Mouse (Mus musculus): ENCODE measurements around the gene Cdh24. TPM values are rescaled to one million over a fixed set of nuclear protein-coding genes. Genes with fewer than 3 reads are reported as not detected.

The Cdh24 gene
- polyA plus RNA-seq, 1 experiment from 2014 or later, result 2.1 TPM

DNA sequence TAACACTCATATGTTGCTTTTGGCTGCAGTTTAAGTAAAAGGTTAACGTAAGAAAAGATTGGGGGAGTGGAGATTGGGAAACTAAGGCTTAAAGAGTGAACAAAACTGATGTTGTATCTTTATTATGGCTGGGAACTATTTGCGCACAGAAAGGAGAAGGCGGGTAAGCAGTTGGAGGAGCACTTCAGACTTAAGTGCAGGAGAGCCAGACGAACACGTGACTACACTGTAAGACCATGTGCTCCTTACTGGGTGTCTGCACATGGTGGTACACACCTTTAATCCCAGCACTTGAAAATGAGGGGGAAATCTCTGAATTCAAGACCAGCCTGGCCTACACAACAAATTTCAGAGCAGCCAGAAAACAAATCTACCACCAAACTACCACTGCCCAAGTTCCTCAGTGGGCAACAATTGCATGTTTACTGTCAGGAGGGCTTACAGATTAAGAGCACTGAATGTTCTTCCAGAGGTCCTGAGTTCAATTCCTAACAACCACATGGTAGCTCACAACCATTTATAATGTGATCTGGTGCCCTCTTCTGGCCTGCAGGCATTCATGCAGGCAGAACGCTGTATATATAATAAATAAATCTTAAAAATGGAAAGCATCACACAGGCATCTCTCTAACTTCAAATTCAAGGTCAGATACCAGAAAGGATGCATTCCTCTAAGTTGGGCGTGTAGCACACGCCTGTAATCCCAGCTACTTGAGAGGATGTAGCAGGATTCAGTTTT, 5.9 kb upstream of the Cdh24 start:
- no peak overlapping the region for H3K9ac ChIP-seq (ENCODE audit: low read length)
- H3K4me2 ChIP-seq (ENCODE audit: low read depth, low read length), result no peak overlapping the region
- 0 out of 2 replicates have a peak, but pooled peaks have one; percentile 30 for ATAC-seq (ENCODE audit: low read depth)
- 65% methylated on average over 8 of the region's 8 CpGs for WGBS
- H3K4me1 ChIP-seq (replicated peaks; ENCODE audit: control insufficient read depth, insufficient read depth, low read length), result peaks cover 5% of the 10 kb centered on the region
- no peaks in the 10 kb centered on the region for H3K9me3 ChIP-seq (ENCODE audit: control insufficient read depth, low read length)
- H3K27ac ChIP-seq (ENCODE audit: low read length), result no peak overlapping the region
- no peak overlapping the region for H3K4me3 ChIP-seq (ENCODE audit: low read length)
- peaks cover 63% of the 10 kb centered on the region for H3K36me3 ChIP-seq (ENCODE audit: control insufficient read depth, insufficient read depth, low read length)
- H3K27me3 ChIP-seq (ENCODE audit: control insufficient read depth, insufficient read depth, low read depth, low read length), result no peaks in the 10 kb centered on the region

DNA sequence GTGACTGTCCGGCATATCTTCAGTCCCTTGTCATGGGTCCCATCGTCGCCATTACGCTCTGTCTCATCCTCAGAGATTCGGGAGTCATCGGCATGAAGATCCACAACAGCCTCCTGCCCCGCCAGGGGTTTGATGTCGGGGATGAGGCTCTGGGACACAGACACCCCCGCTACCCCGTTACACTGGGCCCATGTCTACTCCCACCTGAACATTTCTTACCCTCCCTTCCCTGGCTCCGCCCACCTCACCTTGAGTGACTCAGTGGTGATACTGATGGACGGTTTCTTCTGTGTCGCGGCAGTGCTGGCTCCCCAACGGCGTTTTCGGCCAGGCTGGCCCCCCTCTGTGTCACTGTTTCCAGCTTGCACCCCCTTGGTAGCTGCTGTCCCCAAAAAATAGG, 5.3 kb upstream of the Cdh24 start:
- Histone ChIP-seq H3K4me2 (ENCODE audit: low read depth, low read length) (no peak overlapping the region), H3K27me3 (ENCODE audit: control insufficient read depth, insufficient read depth, low read depth, low read length) (no peaks in the 10 kb centered on the region), H3K36me3 (ENCODE audit: control insufficient read depth, insufficient read depth, low read length) (peaks cover 60% of the 10 kb centered on the region), H3K9ac (ENCODE audit: low read length) (no peak overlapping the region), H3K4me3 (ENCODE audit: low read length) (no peak overlapping the region), H3K9me3 (ENCODE audit: control insufficient read depth, low read length) (no peaks in the 10 kb centered on the region), H3K4me1 (replicated peaks; ENCODE audit: control insufficient read depth, insufficient read depth, low read length) (peaks cover 5% of the 10 kb centered on the region), H3K27ac (ENCODE audit: low read length) (no peak overlapping the region)
- no peak for ATAC-seq (ENCODE audit: low read depth)
- 89% methylated on average over 17 of the region's 17 CpGs for WGBS

DNA sequence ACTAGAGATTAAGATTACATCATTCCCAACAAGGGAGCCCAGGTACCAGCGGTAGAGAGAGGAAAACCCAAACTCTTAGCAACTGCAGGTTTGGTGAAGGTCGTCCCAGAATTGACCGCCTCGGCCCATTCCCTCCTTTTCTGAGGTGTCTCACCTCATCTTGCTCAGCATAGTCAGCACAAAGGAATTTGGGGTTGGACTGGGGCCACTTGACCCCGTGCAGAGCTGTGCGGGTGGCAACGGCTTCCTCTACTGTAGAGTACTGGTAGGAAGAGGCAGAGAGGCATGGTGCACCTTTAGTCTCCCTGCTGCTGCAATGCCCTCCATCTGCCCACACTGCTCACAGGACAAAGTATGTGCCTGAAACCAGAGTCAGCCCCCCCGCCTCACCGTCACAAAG, 3.1 kb upstream of the Cdh24 start:
- ATAC-seq (ENCODE audit: low read depth), result no peak
- H3K36me3 ChIP-seq (ENCODE audit: control insufficient read depth, insufficient read depth, low read length), result peaks cover 46% of the 10 kb centered on the region

DNA sequence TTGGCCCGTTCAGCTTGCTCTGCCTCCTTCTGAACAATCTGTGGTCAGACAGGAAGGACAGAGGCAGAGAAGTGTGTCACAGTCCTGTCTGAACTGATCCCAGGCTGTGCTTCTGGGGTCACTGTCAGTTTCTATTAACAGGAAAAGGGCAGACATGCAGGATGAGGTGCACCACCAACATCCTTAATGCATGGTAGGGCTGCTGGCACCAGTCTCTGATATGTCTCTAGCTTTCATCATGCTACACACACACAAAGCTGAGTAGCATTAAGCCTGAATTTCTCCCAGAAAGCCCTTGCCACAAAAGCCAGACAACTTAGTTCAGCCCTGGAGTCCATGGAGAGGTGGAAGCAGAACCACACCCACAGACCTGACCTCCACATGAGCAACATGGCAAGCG, 1.8 kb upstream of the Cdh24 start:
- Histone ChIP-seq H3K4me2 (ENCODE audit: low read depth, low read length) (no peak overlapping the region), H3K27me3 (ENCODE audit: control insufficient read depth, insufficient read depth, low read depth, low read length) (no peaks in the 10 kb centered on the region), H3K9me3 (ENCODE audit: control insufficient read depth, low read length) (no peaks in the 10 kb centered on the region), H3K4me3 (ENCODE audit: low read length) (no peak overlapping the region), H3K36me3 (ENCODE audit: control insufficient read depth, insufficient read depth, low read length) (peaks cover 42% of the 10 kb centered on the region), H3K27ac (ENCODE audit: low read length) (no peak overlapping the region), H3K9ac (ENCODE audit: low read length) (no peak overlapping the region), H3K4me1 (replicated peaks; ENCODE audit: control insufficient read depth, insufficient read depth, low read length) (peaks cover 10% of the 10 kb centered on the region)
- 86% methylated on average over 2 of the region's 2 CpGs for whole genome bisulfite sequencing
- no peak for ATAC-seq (ENCODE audit: low read depth)

More for the DNA sequence above, 3.1 kb upstream of the Cdh24 start:
- H3K27ac ChIP-seq (ENCODE audit: low read length), result no peak overlapping the region
- no peaks in the 10 kb centered on the region for H3K9me3 ChIP-seq (ENCODE audit: control insufficient read depth, low read length)
- 75% methylated on average over 9 of the region's 9 CpGs for WGBS
- peaks cover 10% of the 10 kb centered on the region for H3K4me1 ChIP-seq (replicated peaks; ENCODE audit: control insufficient read depth, insufficient read depth, low read length)
- no peak overlapping the region for H3K4me3 ChIP-seq (ENCODE audit: low read length)
- no peak overlapping the region for H3K4me2 ChIP-seq (ENCODE audit: low read depth, low read length)
- H3K9ac ChIP-seq (ENCODE audit: low read length), result no peak overlapping the region
- H3K27me3 ChIP-seq (ENCODE audit: control insufficient read depth, insufficient read depth, low read depth, low read length), result no peaks in the 10 kb centered on the region

DNA sequence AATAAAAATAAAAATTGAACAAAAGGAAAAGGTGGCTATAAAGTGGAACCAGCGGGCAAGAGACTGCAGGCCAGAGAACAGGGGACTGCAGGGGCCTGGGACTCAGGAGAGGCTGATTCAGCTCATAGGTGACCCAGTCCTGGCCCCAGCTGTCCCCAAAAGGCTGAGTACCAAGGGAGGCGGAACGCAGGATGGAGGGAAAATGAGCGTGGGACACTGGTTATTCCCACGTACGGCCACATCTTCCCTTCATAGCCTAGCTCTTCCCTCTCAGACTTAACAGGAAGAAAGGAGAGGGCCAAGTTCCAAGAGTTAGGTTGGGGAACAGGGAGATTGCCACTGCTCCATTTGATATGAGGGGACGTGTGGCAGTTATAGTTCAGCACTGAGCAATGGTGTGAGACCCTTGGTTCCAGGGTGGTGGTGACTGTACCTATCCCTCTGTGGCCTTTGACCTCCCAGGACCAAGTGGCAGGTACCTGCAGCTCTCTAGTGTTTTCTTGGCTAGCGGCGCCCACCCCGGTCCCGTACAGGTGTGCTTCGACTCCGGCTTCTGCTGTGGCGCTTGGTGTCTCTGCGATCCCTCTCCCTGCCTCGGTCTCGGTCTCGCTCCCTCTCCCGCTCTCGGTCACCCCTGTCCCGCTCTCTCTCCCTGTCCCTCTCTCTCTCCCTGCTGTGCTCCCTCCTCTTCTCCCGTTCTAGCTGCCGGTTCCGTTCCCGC, 1.2 kb upstream of the Cdh24 start:
- no peak for ATAC-seq (ENCODE audit: low read depth)
- 78% methylated on average over 24 of the region's 25 CpGs for WGBS
- H3K36me3 ChIP-seq (ENCODE audit: control insufficient read depth, insufficient read depth, low read length), result peaks cover 41% of the 10 kb centered on the region
- no peaks in the 10 kb centered on the region for H3K9me3 ChIP-seq (ENCODE audit: control insufficient read depth, low read length)
- H3K4me1 ChIP-seq (replicated peaks; ENCODE audit: control insufficient read depth, insufficient read depth, low read length), result peaks cover 10% of the 10 kb centered on the region
- no peak overlapping the region for H3K4me2 ChIP-seq (ENCODE audit: low read depth, low read length)
- H3K27ac ChIP-seq (ENCODE audit: low read length), result no peak overlapping the region
- no peak overlapping the region for H3K4me3 ChIP-seq (ENCODE audit: low read length)
- H3K27me3 ChIP-seq (ENCODE audit: control insufficient read depth, insufficient read depth, low read depth, low read length), result no peaks in the 10 kb centered on the region
- no peak overlapping the region for H3K9ac ChIP-seq (ENCODE audit: low read length)

DNA sequence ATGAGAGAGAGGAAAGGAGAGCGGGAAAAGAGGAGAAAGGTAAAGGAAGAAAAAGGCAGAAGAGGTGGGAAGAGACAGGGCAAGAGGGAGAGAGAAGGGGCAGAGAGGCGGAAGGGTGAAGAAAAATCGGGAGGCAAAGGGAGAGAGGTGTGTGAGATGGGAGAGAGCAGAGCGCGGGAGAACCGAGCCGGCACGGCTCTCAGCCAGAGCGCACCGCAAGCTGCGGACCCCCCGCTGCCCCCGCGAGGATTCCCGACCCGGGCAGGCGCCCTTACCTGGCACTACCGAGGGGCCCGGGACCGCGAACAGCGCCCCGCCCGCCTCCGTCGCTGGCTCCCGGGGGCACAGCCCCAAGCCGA, 239 bp downstream of the Cdh24 start, which contains the start of gene Gm17606:
Gm17606 (plus strand) TSS at position 7 of the 359 bp plus-strand sequence.
- no peak; the same call in 1 of the 2 replicates for ATAC-seq (ENCODE audit: low read depth)

DNA sequence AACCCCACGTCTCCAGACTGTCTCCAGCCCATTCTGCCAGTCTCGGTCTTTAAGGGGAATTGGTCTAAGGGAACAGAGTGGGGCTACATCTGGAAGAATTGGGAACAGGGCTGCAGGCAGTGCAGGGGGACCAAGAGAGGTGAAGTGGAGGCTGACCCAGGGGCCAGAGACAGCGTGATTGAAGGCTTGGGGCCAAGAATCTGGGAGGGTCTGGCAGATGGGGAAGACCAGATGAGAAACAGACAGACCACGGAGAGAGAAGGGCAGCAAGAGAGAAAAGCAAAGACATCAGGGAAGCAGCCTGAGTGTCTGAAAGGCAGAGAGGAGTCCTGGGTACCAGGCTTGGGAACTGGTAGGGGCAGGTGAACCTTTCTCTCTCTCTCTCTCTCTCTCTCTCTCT, 1.0 kb downstream of the Cdh24 start:
- peak overlapping the region; percentile 26; the same call in 1 of the 2 replicates for H3K9ac ChIP-seq (ENCODE audit: low read length)
- no peaks in the 10 kb centered on the region for H3K9me3 ChIP-seq (ENCODE audit: control insufficient read depth, low read length)
- H3K27me3 ChIP-seq (ENCODE audit: control insufficient read depth, insufficient read depth, low read depth, low read length), result no peaks in the 10 kb centered on the region
- no peak overlapping the region for H3K27ac ChIP-seq (ENCODE audit: low read length)
- H3K36me3 ChIP-seq (ENCODE audit: control insufficient read depth, insufficient read depth, low read length), result peaks cover 20% of the 10 kb centered on the region
- 0 out of 2 replicates have a peak overlapping the region, but pooled peaks have one; percentile 0 for H3K4me3 ChIP-seq (ENCODE audit: low read length)
- no peak for ATAC-seq (ENCODE audit: low read depth)
- 27% methylated on average over 4 of the region's 4 CpGs for WGBS
- peak overlapping the region; percentile 84 for H3K4me2 ChIP-seq (ENCODE audit: low read depth, low read length)
- H3K4me1 ChIP-seq (replicated peaks; ENCODE audit: control insufficient read depth, insufficient read depth, low read length), result peaks cover 6% of the 10 kb centered on the region; the same call in 1 of the 2 replicates

More for the DNA sequence above, 239 bp downstream of the Cdh24 start, which contains the start of gene Gm17606:
- Histone ChIP-seq H3K4me2 (ENCODE audit: low read depth, low read length) (peak within 1 kb of the TSS; percentile 84), H3K36me3 (ENCODE audit: control insufficient read depth, insufficient read depth, low read length) (peaks cover 28% of the 10 kb centered on the region), H3K4me1 (replicated peaks; ENCODE audit: control insufficient read depth, insufficient read depth, low read length) (peaks cover 6% of the 10 kb centered on the region; the same call in 1 of the 2 replicates), H3K27ac (ENCODE audit: low read length) (0 out of 2 replicates have a peak within 1 kb of the TSS, but pooled peaks have one; percentile 41), H3K27me3 (ENCODE audit: control insufficient read depth, insufficient read depth, low read depth, low read length) (no peaks in the 10 kb centered on the region), H3K9ac (ENCODE audit: low read length) (peak within 1 kb of the TSS; percentile 75), H3K9me3 (ENCODE audit: control insufficient read depth, low read length) (no peaks in the 10 kb centered on the region), H3K4me3 (ENCODE audit: low read length) (peak within 1 kb of the TSS; percentile 58)
- WGBS, result 1% methylated on average over 27 of the region's 28 CpGs

DNA sequence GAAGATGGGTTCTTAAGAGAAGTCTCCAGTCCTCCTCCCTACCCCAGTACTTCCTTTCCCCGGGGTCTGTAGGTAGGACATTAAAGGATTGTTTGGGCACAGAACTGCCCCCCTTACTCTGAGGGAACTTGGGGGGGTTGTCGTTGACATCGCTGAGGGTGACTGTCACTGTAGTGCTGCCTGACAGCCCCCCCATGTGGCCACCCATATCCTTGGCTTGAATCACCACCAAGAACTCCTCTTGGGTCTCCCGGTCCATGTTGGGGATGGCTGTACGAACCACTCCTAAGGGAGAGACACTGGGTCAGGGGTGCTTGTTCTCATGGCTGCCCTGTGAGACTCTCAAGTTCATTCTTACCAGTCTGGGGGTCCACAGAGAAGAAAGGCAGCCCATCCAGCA, 3.0 kb downstream of the Cdh24 start:
- Histone ChIP-seq H3K9me3 (ENCODE audit: control insufficient read depth, low read length) (no peaks in the 10 kb centered on the region), H3K4me2 (ENCODE audit: low read depth, low read length) (no peak overlapping the region), H3K9ac (ENCODE audit: low read length) (no peak overlapping the region), H3K4me3 (ENCODE audit: low read length) (no peak overlapping the region), H3K27me3 (ENCODE audit: control insufficient read depth, insufficient read depth, low read depth, low read length) (no peaks in the 10 kb centered on the region), H3K27ac (ENCODE audit: low read length) (no peak overlapping the region), H3K4me1 (replicated peaks; ENCODE audit: control insufficient read depth, insufficient read depth, low read length) (peaks cover 6% of the 10 kb centered on the region; the same call in 1 of the 2 replicates), H3K36me3 (ENCODE audit: control insufficient read depth, insufficient read depth, low read length) (peaks cover 4% of the 10 kb centered on the region; the same call in 1 of the 2 replicates)
- 60% methylated on average over 5 of the region's 5 CpGs for WGBS
- ATAC-seq (ENCODE audit: low read depth), result no peak

DNA sequence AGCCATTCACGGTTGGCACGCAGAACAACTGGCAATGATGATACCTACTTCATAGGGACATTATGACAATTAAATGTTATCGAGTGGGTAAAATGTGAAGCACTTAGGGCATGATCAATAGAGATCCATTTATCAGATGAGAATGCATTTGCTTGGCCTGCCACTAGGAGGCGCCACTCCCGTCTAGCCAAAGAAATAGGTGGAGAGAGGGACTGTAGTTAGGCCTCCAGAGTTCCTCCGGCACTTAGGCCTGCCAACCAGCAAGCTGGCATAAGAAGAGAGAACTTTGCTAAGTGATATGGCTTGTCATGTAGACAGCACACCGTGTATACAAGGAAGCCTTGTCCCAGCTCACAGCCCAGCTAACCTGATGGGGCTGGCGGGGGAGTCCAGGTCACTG, 4.2 kb downstream of the Cdh24 start:
- Histone ChIP-seq H3K4me2 (ENCODE audit: low read depth, low read length) (no peak overlapping the region), H3K27me3 (ENCODE audit: control insufficient read depth, insufficient read depth, low read depth, low read length) (no peaks in the 10 kb centered on the region), H3K9me3 (ENCODE audit: control insufficient read depth, low read length) (no peaks in the 10 kb centered on the region), H3K27ac (ENCODE audit: low read length) (no peak overlapping the region), H3K4me3 (ENCODE audit: low read length) (no peak overlapping the region), H3K36me3 (ENCODE audit: control insufficient read depth, insufficient read depth, low read length) (peaks cover 11% of the 10 kb centered on the region), H3K9ac (ENCODE audit: low read length) (no peak overlapping the region), H3K4me1 (replicated peaks; ENCODE audit: control insufficient read depth, insufficient read depth, low read length) (peaks cover 6% of the 10 kb centered on the region; the same call in 1 of the 2 replicates)
- ATAC-seq (ENCODE audit: low read depth), result no peak
- 52% methylated on average over 8 of the region's 8 CpGs for WGBS
